Mouse (Mus musculus) thymus, postnatal 4 days (tissue): ENCODE measurements around the gene Zfp954.
"Not testable (repeated sequence)": the region's sequence is repeated elsewhere in the genome, so short reads cannot be mapped to it uniquely, and the experiment has no call there.

Source experiments
- DNase-seq: peaks from one replicate; pipeline ENCODE4 v3.0.0; 2021

Zfp954 gene

GRCm38 (mm10) chr7:7120921-7121601, at the start of gene Zfp954:
Zfp954 (minus strand) TSS chr7:7121488.
- DNase-seq = peak; percentile 83

DNA sequence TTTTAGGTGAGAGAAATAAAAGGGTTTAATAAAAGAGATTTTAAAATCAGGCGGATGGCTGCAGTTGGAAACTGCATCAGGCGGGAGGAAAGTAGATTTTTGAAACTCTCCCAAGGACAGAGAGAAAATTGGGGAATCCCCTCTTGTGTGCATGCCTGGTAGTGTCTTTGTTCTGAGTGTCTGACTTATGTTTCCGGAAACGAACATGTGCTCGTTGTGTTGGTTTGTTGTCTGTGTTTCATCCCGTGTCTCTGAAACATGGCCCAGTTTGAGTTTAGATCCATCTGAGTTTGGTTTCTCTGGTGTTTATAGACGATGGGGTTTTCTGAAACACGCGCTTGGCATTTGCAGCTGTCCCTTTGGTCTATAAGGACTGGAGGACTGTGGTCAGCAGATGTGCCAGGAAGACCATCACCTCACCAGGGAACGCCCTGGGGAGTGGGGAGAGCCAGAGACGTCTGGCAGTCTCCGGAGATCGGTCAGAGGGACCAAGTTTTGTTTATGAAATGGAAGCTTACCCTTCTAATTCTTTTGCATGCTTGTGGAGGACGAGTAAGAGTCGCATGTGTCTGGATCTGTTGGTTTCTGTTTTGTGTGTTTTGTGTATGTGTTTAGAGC, 24.8 kb upstream of the Zfp954 start:
- DNase-seq = no peak

DNA sequence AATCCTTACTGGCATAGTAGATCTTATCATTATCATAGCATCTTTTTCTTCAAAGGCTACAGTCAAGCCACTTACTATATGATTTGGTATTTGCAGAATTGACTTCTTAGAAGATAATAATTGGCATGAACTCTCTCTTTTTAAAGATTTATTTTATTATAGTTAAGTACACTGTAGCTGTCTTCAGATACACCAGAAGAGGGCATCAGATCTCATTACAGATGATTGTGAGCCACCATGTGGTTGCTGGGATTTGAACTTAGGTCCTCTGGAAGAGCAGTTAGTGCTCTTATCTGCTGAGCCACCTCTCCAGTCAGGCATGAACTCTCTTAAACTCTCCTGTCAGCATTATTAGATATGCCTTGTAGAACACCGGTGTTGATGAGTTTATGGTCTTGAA, 22.9 kb upstream of the Zfp954 start:
- no peak for DNase-seq

DNA sequence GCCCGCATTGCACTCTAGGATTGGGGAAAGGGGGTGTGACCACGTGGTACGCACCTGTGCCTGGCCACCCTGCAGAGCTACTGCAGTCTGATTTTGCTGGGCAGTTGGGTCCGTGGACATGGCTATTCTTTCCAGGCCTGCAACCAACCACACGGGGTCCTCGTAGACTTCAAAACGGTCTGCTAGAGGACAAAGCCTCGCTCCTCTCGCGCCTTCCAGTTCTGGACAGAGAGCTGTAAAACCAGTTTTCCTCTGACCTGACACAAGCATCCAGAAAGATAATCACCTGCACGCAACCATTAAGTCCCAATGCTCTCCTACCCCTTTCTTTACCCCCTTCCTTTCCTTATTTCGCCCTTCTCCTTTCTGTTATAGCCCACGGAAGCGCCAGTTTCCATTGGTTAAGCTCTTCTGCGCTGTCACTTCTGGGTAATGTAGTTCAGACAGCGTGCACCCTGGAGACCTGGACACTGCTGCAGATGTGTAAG, 15.1 kb upstream of the Zfp954 start, which contains the start of gene Zfp773:
Gene Zfp773, minus strand, starts transcription at position 377 of the 488 bp plus-strand sequence.
- peak; percentile 40 for DNase-seq

DNA sequence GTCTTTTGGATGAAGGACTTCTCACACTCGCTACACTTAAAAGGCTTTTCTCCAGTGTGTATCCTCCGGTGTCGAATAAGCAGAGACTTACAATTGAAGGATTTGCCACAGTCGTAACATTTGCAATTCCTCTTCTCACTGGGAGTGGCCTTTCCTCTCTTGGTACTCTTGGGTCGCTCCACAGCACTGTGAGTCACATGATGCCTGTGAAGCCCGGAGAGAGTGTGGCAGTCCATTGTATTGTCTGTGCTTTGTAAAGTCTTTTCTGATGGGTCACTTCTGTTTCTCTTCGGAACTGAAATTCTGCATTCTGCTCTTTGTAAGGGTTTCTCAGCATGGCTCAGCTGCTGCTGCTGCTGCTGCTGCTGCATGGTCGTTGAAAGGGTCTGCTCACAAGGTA, 11.5 kb upstream of the Zfp954 start:
- no peak for DNase-seq

GRCm38 (mm10) chr7:7130491-7131124, 9.3 kb upstream of the Zfp954 start:
- DNase-seq = not testable (repeated sequence)

DNA sequence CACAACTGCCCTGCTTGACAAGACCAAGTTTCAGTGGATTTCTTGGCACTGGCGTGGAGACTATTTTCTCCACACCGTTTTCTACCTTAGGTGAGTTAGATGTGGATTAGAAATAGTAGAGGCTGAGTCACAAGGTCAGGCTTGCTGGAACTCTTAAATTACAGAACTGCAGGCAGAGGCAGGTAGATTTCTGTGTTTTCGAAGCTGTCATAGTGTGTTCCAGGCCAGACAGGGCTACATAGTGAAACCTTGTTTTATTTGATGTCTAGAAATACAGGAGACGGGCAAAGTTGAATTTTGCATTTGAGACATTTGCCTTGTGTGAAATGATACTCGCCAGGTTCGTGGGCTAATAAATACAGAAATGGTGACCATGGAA, 303 bp upstream of the Zfp954 start:
- no peak for DNase-seq

- no peak for DNase-seq
Measured at GRCm38 (mm10) chr7:7118441-7118840, 2.8 kb downstream of the Zfp954 start.

GRCm38 (mm10) chr7:7108501-7108900, 12.8 kb downstream of the Zfp954 start:
- DNase-seq = no peak
